Mouse (Mus musculus) liver, embryonic 14.5 days (tissue): Measurements from ENCODE around the gene Cabp2.

Experiments
- CTCF ChIP-seq: IDR thresholded peaks from 2 replicates; pipeline ENCODE4 v1.5.1; 2016; ENCODE audit warnings: antibody characterized with exemption, low read depth, control low read depth
- EP300 ChIP-seq: IDR thresholded peaks from 2 replicates; pipeline ENCODE4 v1.6.1; 2016; ENCODE audit warnings: antibody characterized with exemption, low read depth

DNA sequence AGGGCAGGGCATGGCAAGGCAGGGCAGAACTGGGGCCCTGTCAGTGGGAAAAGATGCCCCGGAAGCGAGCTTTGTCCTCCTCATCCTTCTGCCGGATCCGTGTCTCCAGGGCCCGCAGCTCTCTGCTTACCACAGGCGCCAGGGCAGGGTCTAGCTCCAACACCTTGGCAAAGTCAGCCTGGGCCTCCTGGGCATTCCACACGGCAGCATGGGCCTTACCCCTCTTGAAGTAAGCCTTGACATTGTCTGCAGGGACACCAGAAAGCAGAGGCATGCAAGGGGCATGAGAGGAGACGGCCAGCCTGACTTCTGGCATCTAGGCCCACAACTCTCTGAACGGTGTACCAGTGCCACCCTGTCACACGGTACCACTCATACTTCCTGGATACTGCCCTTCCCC, 33.2 kb downstream of the Cabp2 start:
- no peak for TF ChIP-seq CTCF
- TF ChIP-seq EP300, result no peak
